Mouse (Mus musculus) large intestine, adult 2 months (tissue): ENCODE data around the gene Dhh. TPM values are rescaled to one million over a fixed set of nuclear protein-coding genes. Genes with fewer than 3 reads are reported as not detected.

Experiments used
- DNase-seq: peaks from one replicate; pipeline ENCODE4 v3.0.0-alpha.2; 2012; ENCODE audit warnings: low read depth, low spot score
- WGBS: fragments of 180-500 bp; shearing (Covaris S2); methylation state at CpG from one replicate; pipeline ENCODE4 v1.1.7; 2018; 5-methylcytosine and 5-hydroxymethylcytosine counted together
- polyA plus RNA-seq: library from polyadenylated mRNA; depleted of rRNA; stranded (reverse); fragments of >200 nt; gene quantifications from 2 replicates; pipeline ENCODE4 v1.2.3, GENCODE M21; 2012; rRNA removed

Dhh gene
- polyA plus RNA-seq, 1 experiment: 0.63 TPM

DNA sequence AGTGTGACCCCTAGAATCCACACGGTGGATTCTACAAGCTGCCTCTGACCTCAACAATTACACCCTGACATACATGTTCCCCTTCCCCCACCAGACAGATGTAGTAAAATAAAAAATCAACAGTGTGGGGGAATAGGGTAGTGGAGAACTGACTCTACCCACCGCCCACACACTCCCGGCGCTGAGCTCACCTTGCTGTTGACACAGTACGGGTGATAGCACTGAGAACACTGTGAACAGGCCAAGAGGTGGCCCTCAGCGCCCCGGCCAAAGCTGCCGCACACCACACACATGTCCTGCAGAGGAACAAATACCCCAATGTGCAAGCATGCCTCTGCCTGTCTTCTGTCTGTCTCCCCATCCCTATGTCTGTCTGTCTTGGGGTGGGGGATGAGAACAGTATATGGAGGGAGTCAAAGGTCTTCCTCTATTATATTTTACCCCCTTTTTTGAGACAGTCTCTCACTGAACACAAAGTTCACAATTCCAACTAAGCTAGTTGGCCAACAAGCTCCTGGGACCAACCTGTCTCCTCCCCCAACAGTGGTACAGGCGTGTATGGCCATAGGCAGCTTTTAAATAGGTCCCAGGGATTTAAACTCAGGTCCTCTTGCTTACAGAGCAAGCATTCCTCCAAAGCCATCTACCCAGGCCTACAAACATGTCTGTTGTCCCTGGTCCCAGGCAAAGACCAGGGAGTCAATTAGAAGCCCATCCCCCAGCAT lies 38.9 kb downstream of the Dhh start:
- 76% methylated on average over 9 of the region's 9 CpGs for WGBS
- DNase-seq: no peak

GRCm38 (mm10) chr15:98854214-98854613 lies 44.1 kb downstream of the Dhh start:
- DNase-seq: no peak
- WGBS: 86% methylated on average over 16 of the region's 16 CpGs

- 92% methylated on average over 28 of the region's 28 CpGs for WGBS
- DNase-seq: no peak
These were observed 45.0 kb downstream of the Dhh start for GRCm38 (mm10) chr15:98853161-98853937.

DNA sequence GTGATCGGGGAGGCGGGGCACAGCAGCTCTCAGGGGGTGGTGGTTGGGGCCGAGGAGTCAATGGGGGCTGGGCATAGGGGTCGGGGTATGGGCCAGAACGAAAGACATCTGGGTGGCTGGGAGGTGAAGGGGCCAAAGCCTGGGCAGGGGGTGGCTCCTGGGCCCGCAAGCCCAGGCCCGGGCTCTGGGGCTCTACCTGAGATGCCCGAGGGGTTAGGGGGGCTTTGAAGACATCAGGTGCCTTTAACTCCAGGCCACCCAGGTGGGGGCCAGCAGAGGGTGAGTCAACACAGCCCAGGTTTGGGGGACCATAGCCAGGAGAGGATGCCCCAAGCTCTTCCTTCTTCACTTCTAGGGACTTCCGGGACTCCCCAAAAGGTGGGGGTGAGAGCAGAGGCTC lies 45.6 kb downstream of the Dhh start:
- WGBS: 88% methylated on average over 9 of the region's 9 CpGs
- no peak for DNase-seq

DNA sequence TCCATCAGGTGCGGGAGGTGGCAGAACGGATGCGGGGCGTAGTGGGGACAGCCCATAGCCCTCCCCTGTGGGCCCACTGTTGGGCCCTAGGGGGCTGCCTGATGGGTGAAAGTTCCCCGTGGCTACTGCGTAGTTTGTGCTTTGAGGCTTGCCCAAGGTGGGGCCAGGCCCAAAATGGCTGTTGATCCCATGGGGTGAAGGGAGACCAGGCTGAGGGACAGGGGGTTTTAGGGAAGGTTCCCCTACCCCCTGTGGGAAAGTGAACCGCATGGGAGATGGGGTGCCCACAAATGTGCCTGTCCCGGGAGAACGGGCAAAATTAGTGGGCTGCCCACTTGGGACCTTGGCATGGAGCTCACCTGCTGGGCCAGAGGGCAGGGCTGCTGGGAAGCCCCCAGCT lies 46.3 kb downstream of the Dhh start:
- 97% methylated on average over 9 of the region's 9 CpGs for WGBS
- DNase-seq: no peak

GRCm38 (mm10) chr15:98851229-98851818 lies 47.0 kb downstream of the Dhh start:
- 63% methylated on average over 21 of the region's 21 CpGs for WGBS
- DNase-seq: no peak

DNA sequence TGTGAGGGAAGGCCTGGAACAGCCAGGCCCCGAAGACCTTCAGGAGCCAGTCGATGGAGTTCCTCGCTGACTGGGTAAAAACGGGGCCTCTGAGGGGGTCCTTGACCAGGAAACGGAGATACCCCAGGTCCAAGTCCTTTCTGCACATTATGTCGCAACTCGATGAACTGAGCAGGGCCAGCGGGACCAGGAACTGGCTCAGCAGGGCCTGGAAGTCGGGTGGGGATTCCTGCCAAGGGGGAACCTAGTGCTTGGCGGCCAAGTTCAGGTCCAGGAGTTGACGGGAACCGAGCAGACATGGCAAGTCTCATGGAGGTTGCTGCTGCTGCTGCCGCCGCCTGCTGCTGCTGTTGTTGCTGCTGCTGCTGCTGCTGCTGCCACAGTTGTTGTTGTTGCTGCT lies 47.7 kb downstream of the Dhh start:
- no peak for DNase-seq
- 80% methylated on average over 14 of the region's 14 CpGs for WGBS

- DNase-seq: no peak
- WGBS: 81% methylated on average over 16 of the region's 16 CpGs
These were observed 48.3 kb downstream of the Dhh start for GRCm38 (mm10) chr15:98849956-98850600.

DNA sequence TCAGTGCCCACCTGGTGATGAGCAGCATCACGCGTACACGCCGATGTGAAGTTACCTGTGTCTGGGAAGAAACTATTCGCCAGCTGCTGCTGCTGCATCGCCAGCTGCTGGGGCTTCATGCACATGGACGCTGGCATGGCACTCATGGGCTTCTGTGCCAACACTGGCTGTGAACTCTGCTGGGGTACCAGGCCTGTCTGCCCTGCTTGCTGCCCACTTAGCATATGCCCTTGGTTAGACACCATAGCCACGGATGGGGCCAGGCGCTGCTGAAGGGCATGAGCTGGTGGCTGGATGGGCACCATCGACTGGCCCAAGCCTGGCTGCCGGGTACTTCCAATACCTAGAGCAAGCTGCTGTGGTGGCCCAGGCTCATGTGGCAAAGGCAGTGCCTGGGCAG lies 49.2 kb downstream of the Dhh start:
- DNase-seq: no peak
- 95% methylated on average over 11 of the region's 11 CpGs for whole genome bisulfite sequencing

- 80% methylated on average over 8 of the region's 8 CpGs for WGBS
- DNase-seq: no peak
These were observed 52.2 kb downstream of the Dhh start for GRCm38 (mm10) chr15:98846140-98846539.

DNA sequence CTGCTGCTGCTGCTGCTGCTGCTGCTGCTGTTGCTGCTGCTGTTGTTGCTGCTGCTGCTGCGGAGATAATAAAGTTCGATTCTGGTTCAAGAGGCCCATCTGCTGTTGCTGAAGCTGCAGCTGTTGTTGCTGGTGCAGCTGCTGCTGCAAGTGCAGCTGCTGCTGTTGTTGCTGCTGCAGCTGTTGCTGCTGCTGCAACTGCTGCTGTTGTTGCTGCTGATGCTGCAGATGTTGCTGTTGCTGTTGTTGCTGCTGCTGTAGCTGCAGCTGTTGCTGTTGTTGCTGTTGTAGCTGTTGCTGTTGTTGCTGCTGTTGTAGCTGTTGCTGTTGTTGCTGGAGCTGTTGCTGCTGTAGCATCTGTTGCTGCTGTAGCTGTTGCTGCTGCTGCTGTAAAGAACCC lies 53.2 kb downstream of the Dhh start:
- 91% methylated on average over 2 of the region's 2 CpGs for WGBS
- DNase-seq: no peak

GRCm38 (mm10) chr15:98843595-98844223 lies 54.6 kb downstream of the Dhh start:
- DNase-seq: no peak
- WGBS: 93% methylated on average over 11 of the region's 11 CpGs

Other genes with a start within 250 kb of the Dhh start
- gene Ddx23, start 235.6 kb downstream of the Dhh start, polyA plus RNA-seq: 25.0 and 30.3 TPM in 2 replicates
- gene Rnd1, start 221.1 kb downstream of the Dhh start, polyA plus RNA-seq: 1.4 and 1.9 TPM in 2 replicates
- gene Ccdc65, start 190.3 kb downstream of the Dhh start, polyA plus RNA-seq: 0.27 and 0.32 TPM in 2 replicates
- 20.4 and 28.9 TPM in 2 replicates for gene Fkbp11, start 170.3 kb downstream of the Dhh start, polyA plus RNA-seq
- gene Arf3, start 135.3 kb downstream of the Dhh start, polyA plus RNA-seq: 99.2 and 104 TPM in 2 replicates
- 0.10 and 0.14 TPM in 2 replicates for gene Wnt10b, start 120.4 kb downstream of the Dhh start, polyA plus RNA-seq
- not detected in 2 replicates for gene Wnt1, start 108.7 kb downstream of the Dhh start, polyA plus RNA-seq
- 0.03 and 0.12 TPM in 2 replicates for gene Ddn, start 89.0 kb downstream of the Dhh start, polyA plus RNA-seq
- 84.9 and 87.2 TPM in 2 replicates for gene Prkag1, start 67.0 kb downstream of the Dhh start, polyA plus RNA-seq
- gene Kmt2d, start 27.3 kb downstream of the Dhh start, polyA plus RNA-seq: 21.6 and 25.9 TPM in 2 replicates
- gene Rhebl1, start 4.0 kb downstream of the Dhh start, polyA plus RNA-seq: 14.8 and 17.5 TPM in 2 replicates
- 65.8 and 140 TPM in 2 replicates for gene Lmbr1l, start 19.7 kb upstream of the Dhh start, polyA plus RNA-seq
- gene Tuba1b, start 36.0 kb upstream of the Dhh start, polyA plus RNA-seq: 848 and 981 TPM in 2 replicates
- gene Gm49450, start 55.0 kb upstream of the Dhh start, polyA plus RNA-seq: 0.55 and 6.2 TPM in 2 replicates
- 131 and 155 TPM in 2 replicates for gene Tuba1a, start 55.2 kb upstream of the Dhh start, polyA plus RNA-seq
- 408 and 423 TPM in 2 replicates for gene Tuba1c, start 131.4 kb upstream of the Dhh start, polyA plus RNA-seq
- gene Prph, start 156.6 kb upstream of the Dhh start, polyA plus RNA-seq: 6.1 and 9.1 TPM in 2 replicates
- gene Troap, start 176.0 kb upstream of the Dhh start, polyA plus RNA-seq: 13.2 and 13.4 TPM in 2 replicates
- gene C1ql4, start 189.3 kb upstream of the Dhh start, polyA plus RNA-seq: not detected in 2 replicates
- 45.8 and 57.1 TPM in 2 replicates for gene Dnajc22, start 194.6 kb upstream of the Dhh start, polyA plus RNA-seq
- 6.1 and 6.6 TPM in 2 replicates for gene Spats2, start 227.4 kb upstream of the Dhh start, polyA plus RNA-seq